Mouse (Mus musculus) adrenal gland, postnatal 25 days (tissue): ENCODE measurements around the gene Tlnrd1. TPM values are rescaled to one million over a fixed set of nuclear protein-coding genes. Genes with fewer than 3 reads are reported as not detected.
"Not testable (repeated sequence)": the region's sequence is repeated elsewhere in the genome, so short reads cannot be mapped to it uniquely, and the experiment has no call there.

Experiments used
- DNase-seq: peaks from one replicate; pipeline ENCODE4 v3.0.0; 2021; ENCODE audit warnings: mixed read lengths
- long read RNA-seq: library from polyadenylated mRNA; stranded (forward); transcript quantifications from one replicate; pipeline ENCODE4 v2.0.0, GENCODE M21; 2021
- total RNA-seq: library from RNA; stranded (reverse); gene quantifications from 2 replicates; pipeline ENCODE4 v1.2.3, GENCODE M21; 2021

Gene Tlnrd1
- 16.7 and 17.4 TPM in 2 replicates for total RNA-seq
- long read RNA-seq, full-length matches to known transcripts, result 30 of 30 reads
- long read RNA-seq, partial matches to known transcripts, result 0 of 30 reads
- long read RNA-seq, other reads (novel, unspliced or antisense), result 0 of 30 reads

- DNase-seq, result peak; percentile 89
Observed at GRCm38 (mm10) chr7:83884021-83884658, at the start of gene Tlnrd1, which contains the start of gene Mesd. Gene Tlnrd1 (minus strand): TSS chr7:83884305. Gene Mesd (plus strand): TSS chr7:83884466.

- DNase-seq, result no peak
Observed at GRCm38 (mm10) chr7:83921637-83922036, 37.5 kb upstream of the Tlnrd1 start.

- no peak for DNase-seq
Observed at GRCm38 (mm10) chr7:83920241-83920640, 36.1 kb upstream of the Tlnrd1 start.

- peak; percentile 88 for DNase-seq
Observed at GRCm38 (mm10) chr7:83914566-83914965, 30.5 kb upstream of the Tlnrd1 start.

- no peak for DNase-seq
Observed at GRCm38 (mm10) chr7:83913995-83914394, 29.9 kb upstream of the Tlnrd1 start.

GRCm38 (mm10) chr7:83913405-83913932 is 29.4 kb upstream of the Tlnrd1 start:
- no peak for DNase-seq

- no peak for DNase-seq
Observed at GRCm38 (mm10) chr7:83911909-83912308, 27.8 kb upstream of the Tlnrd1 start.

GRCm38 (mm10) chr7:83904831-83905230 is 20.7 kb upstream of the Tlnrd1 start:
- no peak for DNase-seq

GRCm38 (mm10) chr7:83902296-83903145 is 18.4 kb upstream of the Tlnrd1 start:
- DNase-seq, result no peak

GRCm38 (mm10) chr7:83901425-83901824 is 17.3 kb upstream of the Tlnrd1 start:
- DNase-seq, result no peak

- DNase-seq, result no peak
Observed at GRCm38 (mm10) chr7:83900519-83900918, 16.4 kb upstream of the Tlnrd1 start.

GRCm38 (mm10) chr7:83898267-83898666 is 14.2 kb upstream of the Tlnrd1 start:
- DNase-seq, result no peak

- no peak for DNase-seq
Observed at GRCm38 (mm10) chr7:83896077-83896740, 12.1 kb upstream of the Tlnrd1 start.

- no peak for DNase-seq
Observed at GRCm38 (mm10) chr7:83894348-83894747, 10.2 kb upstream of the Tlnrd1 start.

- no peak for DNase-seq
Observed at GRCm38 (mm10) chr7:83892333-83892669, 8.2 kb upstream of the Tlnrd1 start.

- DNase-seq, result peak; percentile 99
Observed at GRCm38 (mm10) chr7:83891433-83892332, 7.6 kb upstream of the Tlnrd1 start.

GRCm38 (mm10) chr7:83889946-83890345 is 5.8 kb upstream of the Tlnrd1 start:
- DNase-seq, result not testable (repeated sequence)

GRCm38 (mm10) chr7:83889383-83889782 is 5.3 kb upstream of the Tlnrd1 start:
- DNase-seq, result peak; percentile 55

GRCm38 (mm10) chr7:83886366-83887129 is 2.4 kb upstream of the Tlnrd1 start:
- DNase-seq, result no peak

GRCm38 (mm10) chr7:83885835-83886234 is 1.7 kb upstream of the Tlnrd1 start:
- DNase-seq, result no peak
